Mouse (Mus musculus): ENCODE measurements at regions not wholly inside any gene's neighbourhood (a gene's known extent, or its start where the extent isn't known, plus 50 kb on each side); places are given as distances from the start of the nearest gene placed in this dataset.

DNA sequence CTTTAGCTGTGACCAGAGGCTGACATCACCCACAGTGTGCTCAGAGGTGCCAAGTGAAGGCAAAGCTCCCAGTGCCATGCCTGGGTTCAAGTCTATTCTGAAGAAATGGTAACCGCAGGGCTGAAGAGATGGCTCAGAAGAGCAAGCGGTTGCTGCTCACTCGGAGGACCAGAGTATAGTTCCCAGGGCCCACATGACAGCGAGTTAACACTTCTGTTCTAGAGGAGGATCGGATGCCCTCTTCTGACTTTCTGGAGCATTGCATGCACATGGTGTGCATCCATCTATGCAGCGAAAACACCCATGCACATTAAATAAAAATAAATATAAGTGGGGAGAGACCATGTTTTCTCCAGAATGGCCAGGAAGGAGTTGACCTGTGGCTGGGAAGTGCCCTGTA lies 209.5 kb downstream of the Sorl1 start:
- no peak overlapping the region for H3K9ac ChIP-seq (replicated peaks)
- WGBS = 93% methylated on average over 6 of the region's 6 CpGs
- peaks cover 39% of the 10 kb centered on the region for H3K4me1 ChIP-seq
- no peak overlapping the region for H3K4me2 ChIP-seq (replicated peaks)
- no peaks in the 10 kb centered on the region for H3K27me3 ChIP-seq
- no peaks in the 10 kb centered on the region for H3K9me3 ChIP-seq
- no peak overlapping the region for H3K27ac ChIP-seq (replicated peaks)
- no peak overlapping the region for H3K4me3 ChIP-seq
- no peak for ATAC-seq (ENCODE audit: low FRiP score, low read depth)
- no peaks in the 10 kb centered on the region for H3K36me3 ChIP-seq

DNA sequence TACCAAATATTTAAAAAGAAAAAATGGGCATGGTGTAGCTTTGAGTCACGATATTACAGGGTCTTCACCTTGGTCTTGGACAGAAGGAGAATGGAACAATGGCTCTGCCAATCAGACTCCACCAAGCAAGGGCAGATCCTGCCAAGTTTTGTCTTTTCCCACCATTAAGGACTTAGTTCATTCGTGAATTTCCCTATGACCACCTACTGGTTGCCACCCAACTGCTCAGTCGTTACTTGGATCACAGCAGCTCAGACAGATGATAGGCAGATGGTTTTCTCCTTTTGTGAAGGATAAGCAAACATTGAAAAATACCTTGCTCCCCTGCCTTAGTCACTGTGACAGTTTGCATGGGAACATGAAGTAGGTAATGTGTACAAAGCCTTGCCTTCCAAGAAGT lies 210.2 kb downstream of the Sorl1 start:
- Histone ChIP-seq H3K9me3 (no peaks in the 10 kb centered on the region), H3K36me3 (no peaks in the 10 kb centered on the region), H3K4me1 (peaks cover 32% of the 10 kb centered on the region), H3K4me3 (no peak overlapping the region), H3K9ac (replicated peaks) (no peak overlapping the region), H3K27me3 (no peaks in the 10 kb centered on the region), H3K27ac (replicated peaks) (no peak overlapping the region), H3K4me2 (replicated peaks) (no peak overlapping the region)
- 76% methylated on average over 3 of the region's 3 CpGs for WGBS
- ATAC-seq (ENCODE audit: low FRiP score, low read depth) = no peak

GRCm38 (mm10) chr9:41912482-41912881 lies 211.6 kb downstream of the Sorl1 start:
- Histone ChIP-seq H3K4me2 (replicated peaks) (no peak overlapping the region), H3K27ac (replicated peaks) (no peak overlapping the region), H3K4me3 (no peak overlapping the region), H3K27me3 (no peaks in the 10 kb centered on the region), H3K9me3 (no peaks in the 10 kb centered on the region), H3K4me1 (peaks cover 18% of the 10 kb centered on the region), H3K9ac (replicated peaks) (no peak overlapping the region), H3K36me3 (no peaks in the 10 kb centered on the region)
- ATAC-seq (ENCODE audit: low FRiP score, low read depth) = no peak
- 87% methylated on average over 5 of the region's 5 CpGs for WGBS

GRCm38 (mm10) chr9:41900606-41900974 lies 223.5 kb downstream of the Sorl1 start:
- H3K4me2 ChIP-seq (replicated peaks) = no peak overlapping the region
- peaks cover 16% of the 10 kb centered on the region; the same call in 1 of the 2 replicates for H3K4me1 ChIP-seq
- WGBS = 79% methylated on average over 8 of the region's 8 CpGs
- no peak overlapping the region for H3K9ac ChIP-seq (replicated peaks)
- H3K36me3 ChIP-seq = no peaks in the 10 kb centered on the region
- no peak overlapping the region for H3K4me3 ChIP-seq
- ATAC-seq (ENCODE audit: low FRiP score, low read depth) = no peak
- H3K27me3 ChIP-seq = peaks cover 4% of the 10 kb centered on the region; the same call in 1 of the 2 replicates
- H3K9me3 ChIP-seq = no peaks in the 10 kb centered on the region
- H3K27ac ChIP-seq (replicated peaks) = no peak overlapping the region

GRCm38 (mm10) chr9:41899766-41900605 lies 224.1 kb downstream of the Sorl1 start:
- Histone ChIP-seq H3K27ac (replicated peaks) (no peak overlapping the region), H3K4me2 (replicated peaks) (no peak overlapping the region), H3K4me1 (peaks cover 16% of the 10 kb centered on the region; the same call in 1 of the 2 replicates), H3K9me3 (no peaks in the 10 kb centered on the region), H3K27me3 (peaks cover 4% of the 10 kb centered on the region; the same call in 1 of the 2 replicates), H3K9ac (replicated peaks) (no peak overlapping the region), H3K4me3 (no peak overlapping the region), H3K36me3 (no peaks in the 10 kb centered on the region)
- 43% methylated on average over 11 of the region's 11 CpGs for whole genome bisulfite sequencing
- no peak for ATAC-seq (ENCODE audit: low FRiP score, low read depth)

DNA sequence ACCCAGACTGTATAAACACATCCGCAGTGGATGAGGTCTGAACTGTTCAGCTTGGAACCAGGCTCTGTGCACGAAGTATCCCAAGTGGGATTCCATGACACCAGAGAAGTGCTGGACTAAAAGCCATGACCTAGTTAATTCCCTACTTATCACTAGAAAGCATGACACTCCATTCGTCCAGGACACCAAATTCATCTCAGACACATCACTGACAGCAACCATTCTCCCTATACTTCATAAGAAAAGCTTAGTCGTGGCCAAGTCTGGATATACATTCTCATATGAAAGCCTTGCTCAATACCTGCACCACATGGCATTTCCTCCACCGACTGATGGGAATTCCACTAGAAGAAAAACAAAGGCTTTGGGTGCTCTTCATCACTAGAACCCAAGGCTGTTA lies 229.0 kb downstream of the Sorl1 start:
- Histone ChIP-seq H3K9ac (replicated peaks) (no peak overlapping the region), H3K9me3 (no peaks in the 10 kb centered on the region), H3K36me3 (no peaks in the 10 kb centered on the region), H3K4me2 (replicated peaks) (no peak overlapping the region), H3K27me3 (peaks cover under 1% of the 10 kb centered on the region; the same call in 1 of the 2 replicates), H3K4me1 (peaks cover 26% of the 10 kb centered on the region), H3K4me3 (no peak overlapping the region), H3K27ac (replicated peaks) (no peak overlapping the region)
- ATAC-seq (ENCODE audit: low FRiP score, low read depth) = no peak
- WGBS = 87% methylated on average over 5 of the region's 5 CpGs

- WGBS = 59% methylated on average over 3 of the region's 3 CpGs
- H3K4me3 ChIP-seq = no peak overlapping the region
- H3K27me3 ChIP-seq = no peaks in the 10 kb centered on the region
- H3K9me3 ChIP-seq = no peaks in the 10 kb centered on the region
- H3K9ac ChIP-seq (replicated peaks) = no peak overlapping the region
- H3K36me3 ChIP-seq = no peaks in the 10 kb centered on the region
- H3K4me2 ChIP-seq (replicated peaks) = no peak overlapping the region
- ATAC-seq (ENCODE audit: low FRiP score, low read depth) = no peak
- peaks cover 25% of the 10 kb centered on the region for H3K4me1 ChIP-seq
- H3K27ac ChIP-seq (replicated peaks) = no peak overlapping the region
Measured at GRCm38 (mm10) chr9:41892841-41893240, 231.3 kb downstream of the Sorl1 start.

DNA sequence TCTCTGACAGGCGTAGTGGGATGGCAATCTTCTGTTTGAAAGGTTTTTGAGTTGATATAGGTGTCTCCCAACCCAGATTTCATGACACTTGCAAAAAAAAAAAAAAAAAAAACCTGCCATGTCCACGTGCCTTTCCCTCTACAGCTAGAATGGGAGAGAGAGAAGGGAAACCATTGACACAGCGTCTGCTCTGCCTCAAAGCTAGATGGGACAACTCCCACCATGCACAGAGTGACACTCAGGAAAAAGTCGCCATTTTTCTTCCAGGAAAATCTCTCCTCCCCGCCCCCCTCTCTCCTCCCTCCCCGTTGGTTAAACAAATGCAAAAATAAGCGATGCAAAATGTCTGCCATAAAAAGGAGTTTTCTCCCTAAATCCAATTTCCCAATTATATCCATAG lies 232.9 kb downstream of the Sorl1 start:
- Histone ChIP-seq H3K9ac (replicated peaks) (0 out of 2 replicates have a peak overlapping the region, but pooled peaks have one; percentile 49), H3K27me3 (no peaks in the 10 kb centered on the region), H3K4me3 (no peak overlapping the region), H3K36me3 (no peaks in the 10 kb centered on the region), H3K27ac (replicated peaks) (peak overlapping the region; percentile 96), H3K4me1 (peaks cover 25% of the 10 kb centered on the region), H3K9me3 (no peaks in the 10 kb centered on the region), H3K4me2 (replicated peaks) (peak overlapping the region; percentile 48)
- no peak for ATAC-seq (ENCODE audit: low FRiP score, low read depth)
- WGBS = 37% methylated on average over 7 of the region's 7 CpGs

DNA sequence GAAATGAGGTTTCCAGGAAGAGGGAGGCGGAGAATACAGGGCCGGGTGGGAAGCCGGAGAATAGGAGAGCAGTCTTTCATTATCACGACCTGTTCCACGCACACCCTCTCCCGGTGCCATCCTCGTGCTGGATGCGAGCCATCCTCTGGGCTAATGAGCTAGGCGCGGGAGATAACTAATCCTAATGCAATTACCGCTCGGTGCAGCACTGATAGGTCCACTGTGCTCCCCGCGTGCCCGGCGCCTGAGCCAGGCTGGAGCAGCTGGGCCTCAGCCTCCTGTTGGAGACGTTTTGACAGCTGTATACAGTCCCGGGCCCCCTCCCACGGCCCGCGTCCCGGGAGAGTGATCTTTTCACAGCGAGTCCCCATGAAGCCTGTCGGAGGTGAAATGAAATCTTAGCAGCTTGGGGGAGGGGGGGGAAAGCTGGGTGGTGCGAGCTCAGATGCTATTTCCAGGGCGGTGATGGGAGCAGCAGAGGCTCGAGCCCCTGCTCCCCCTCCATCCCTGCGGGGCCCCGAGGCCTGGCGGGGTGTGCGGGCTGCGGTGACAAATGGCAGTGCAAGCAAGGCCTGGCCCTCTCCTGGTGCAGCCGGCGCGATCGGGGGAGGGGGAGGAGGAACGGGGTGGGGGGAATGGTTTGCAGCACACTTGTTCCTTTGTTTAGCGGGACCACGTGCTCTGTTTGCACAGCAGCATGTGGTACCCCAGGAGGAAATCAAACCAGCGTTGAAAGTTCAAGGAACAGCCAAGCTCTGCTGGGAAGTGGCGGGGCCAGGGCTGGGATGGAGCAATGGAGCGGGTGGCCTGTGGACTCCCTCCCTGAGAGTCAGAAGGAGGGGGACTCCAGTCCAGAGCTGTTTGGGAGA lies 233.6 kb downstream of the Sorl1 start:
- Histone ChIP-seq H3K9me3 (no peaks in the 10 kb centered on the region), H3K27ac (replicated peaks) (peak overlapping the region; percentile 96), H3K27me3 (no peaks in the 10 kb centered on the region), H3K36me3 (no peaks in the 10 kb centered on the region), H3K4me1 (peaks cover 25% of the 10 kb centered on the region), H3K9ac (replicated peaks) (peak overlapping the region; percentile 49), H3K4me2 (replicated peaks) (peak overlapping the region; percentile 48), H3K4me3 (peak overlapping the region; percentile 26)
- 1% methylated on average over 41 of the region's 42 CpGs for WGBS
- ATAC-seq (ENCODE audit: low FRiP score, low read depth) = peak; percentile 98

GRCm38 (mm10) chr9:41889568-41890272 lies 234.4 kb downstream of the Sorl1 start:
- Histone ChIP-seq H3K27me3 (no peaks in the 10 kb centered on the region), H3K9me3 (no peaks in the 10 kb centered on the region), H3K27ac (replicated peaks) (peak overlapping the region; percentile 96), H3K36me3 (no peaks in the 10 kb centered on the region), H3K4me3 (peak overlapping the region; percentile 26), H3K9ac (replicated peaks) (peak overlapping the region; percentile 49), H3K4me2 (replicated peaks) (peak overlapping the region; percentile 48), H3K4me1 (peaks cover 25% of the 10 kb centered on the region)
- ATAC-seq (ENCODE audit: low FRiP score, low read depth) = peak; percentile 42
- WGBS = 46% methylated on average over 12 of the region's 12 CpGs

GRCm38 (mm10) chr9:41888616-41889150 lies 235.4 kb downstream of the Sorl1 start:
- Histone ChIP-seq H3K27ac (replicated peaks) (no peak overlapping the region), H3K4me1 (peaks cover 25% of the 10 kb centered on the region)
- ATAC-seq (ENCODE audit: low FRiP score, low read depth) = no peak

More at GRCm38 (mm10) chr9:41888616-41889150, 235.4 kb downstream of the Sorl1 start:
- no peak overlapping the region for H3K4me3 ChIP-seq
- 91% methylated on average over 3 of the region's 3 CpGs for WGBS
- H3K9me3 ChIP-seq = no peaks in the 10 kb centered on the region
- no peak overlapping the region for H3K9ac ChIP-seq (replicated peaks)
- H3K27me3 ChIP-seq = no peaks in the 10 kb centered on the region
- no peak overlapping the region for H3K4me2 ChIP-seq (replicated peaks)
- no peaks in the 10 kb centered on the region for H3K36me3 ChIP-seq
